Mouse (Mus musculus): ENCODE data around the gene Ctbp1. TPM values are rescaled to one million over a fixed set of nuclear protein-coding genes. Genes with fewer than 3 reads are reported as not detected.

Gene Ctbp1
- polyA plus RNA-seq, 1 experiment = 35.7 TPM

DNA sequence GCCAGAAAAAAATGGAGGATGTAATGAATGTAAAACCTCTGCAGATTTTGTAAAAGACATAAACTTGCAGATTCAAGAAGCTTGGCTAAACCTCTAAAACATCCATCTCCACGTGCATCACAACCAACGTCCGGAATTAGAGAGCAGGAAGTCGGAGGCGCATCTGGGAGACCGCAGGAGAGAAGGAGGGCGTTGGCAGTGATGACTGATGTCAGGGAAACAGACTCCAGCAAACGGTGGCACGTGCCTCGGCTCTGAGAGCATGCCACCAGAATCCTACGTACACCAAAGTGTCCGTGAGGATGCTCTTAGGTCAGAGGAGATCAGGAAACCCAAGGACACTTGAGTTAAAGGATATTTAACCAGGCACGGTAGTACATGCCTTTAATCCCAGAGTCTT lies 73.1 kb downstream of the Ctbp1 start:
- H3K27me3 ChIP-seq (ENCODE audit: control insufficient read depth, insufficient read depth, low read length) = no peaks in the 10 kb centered on the region
- H3K27ac ChIP-seq (ENCODE audit: control insufficient read depth, insufficient read depth, low read depth, low read length) = no peak overlapping the region
- no peak overlapping the region for H3K4me3 ChIP-seq (ENCODE audit: control insufficient read depth, low read depth, low read length)
- no peaks in the 10 kb centered on the region for H3K4me1 ChIP-seq (ENCODE audit: control insufficient read depth, insufficient read depth, low read length)
- TF ChIP-seq POLR2A (IDR thresholded peaks at IDR 0.05; ENCODE audit: control insufficient read depth, low read depth, low read length) = no peak
- no peak for TF ChIP-seq CTCF (IDR thresholded peaks at IDR 0.05; ENCODE audit: control insufficient read depth, insufficient read depth, insufficient replicate concordance, low read depth, low read length)
- no peaks in the 10 kb centered on the region for H3K36me3 ChIP-seq (ENCODE audit: control insufficient read depth, insufficient read depth, low read length)

DNA sequence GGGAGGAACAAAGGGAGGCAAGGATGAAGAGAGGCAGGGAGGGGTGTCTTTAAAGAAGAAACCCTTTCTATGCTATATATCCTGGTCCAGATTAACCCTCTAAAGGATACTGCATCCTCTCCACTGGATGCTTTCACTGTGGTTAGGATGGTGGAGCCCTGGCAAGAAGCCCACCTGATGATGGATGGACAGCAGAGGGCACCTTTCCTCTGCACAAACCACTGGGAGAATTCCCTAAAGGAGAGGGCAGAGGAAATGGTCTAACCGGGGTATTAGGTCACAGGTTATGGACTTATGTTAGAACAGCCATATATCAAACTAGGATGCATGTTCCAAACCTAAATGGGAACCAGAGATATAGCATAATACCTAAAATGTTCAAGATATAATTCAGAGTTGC lies 74.7 kb downstream of the Ctbp1 start:
- no peak overlapping the region for H3K4me3 ChIP-seq (ENCODE audit: control insufficient read depth, low read depth, low read length)
- no peaks in the 10 kb centered on the region for H3K27me3 ChIP-seq (ENCODE audit: control insufficient read depth, insufficient read depth, low read length)
- no peak overlapping the region for H3K27ac ChIP-seq (ENCODE audit: control insufficient read depth, insufficient read depth, low read depth, low read length)
- no peaks in the 10 kb centered on the region for H3K36me3 ChIP-seq (ENCODE audit: control insufficient read depth, insufficient read depth, low read length)
- TF ChIP-seq POLR2A (IDR thresholded peaks at IDR 0.05; ENCODE audit: control insufficient read depth, low read depth, low read length) (no peak), CTCF (IDR thresholded peaks at IDR 0.05; ENCODE audit: control insufficient read depth, insufficient read depth, insufficient replicate concordance, low read depth, low read length) (no peak)
- no peaks in the 10 kb centered on the region for H3K4me1 ChIP-seq (ENCODE audit: control insufficient read depth, insufficient read depth, low read length)

Other genes starting within 250 kb of the Ctbp1 start
- 0.04 and 0.08 TPM in 2 replicates for gene Slc5a1, start 170.8 kb downstream of the Ctbp1 start, polyA plus RNA-seq (2012; rRNA removed)
- 0.28 and 0.95 TPM in 2 replicates for gene Spon2, start 56.5 kb downstream of the Ctbp1 start, polyA plus RNA-seq (2012; rRNA removed)
- gene Maea, start 60.5 kb upstream of the Ctbp1 start, polyA plus RNA-seq (2012; rRNA removed) = 98.3 and 112 TPM in 2 replicates
- 7.9 and 8.3 TPM in 2 replicates for gene Uvssa, start 103.6 kb upstream of the Ctbp1 start, polyA plus RNA-seq (2012; rRNA removed)
- 0.22 and 0.47 TPM in 2 replicates for gene Nkx1-1, start 159.0 kb upstream of the Ctbp1 start, polyA plus RNA-seq (2012; rRNA removed)